In genomic region chrX:146512492-146512891, GRCm38 (mm10) we compare ENCODE assay signal across 22 mouse cellular contexts.
DNase-seq lines count a peak whose midpoint lies in the region; TF ChIP-seq lines count a peak whose summit lies in the region.
"Had no signal": no experiment of that assay in that cellular context is flagged by ENCODE, and none has a peak within 500 bp of the region (broad histone marks: within the 10 kb centered on the region; RNA-seq: fewer than 3 reads in every experiment).

No protein-coding gene starts in this region.

- H3K27ac ChIP-seq in bone marrow macrophage, adult 2 months (ENCODE audit: insufficient read depth, low read depth, low read length), result peak overlapping the region; percentile 87
- H3K27ac ChIP-seq in macrophage, result peak overlapping the region; percentile 38
- H3K27ac ChIP-seq: embryonic facial prominence, embryonic 10.5 days; embryonic facial prominence, embryonic 12.5 days; forebrain, embryonic 13.5 days; forebrain, embryonic 15.5 days had no signal

- TF ChIP-seq CTCF in bone marrow macrophage, adult 2 months (IDR thresholded peaks at IDR 0.05; ENCODE audit: low read depth, low read length), result no peak

- H3K79me2 ChIP-seq in macrophage (ENCODE audit: inconsistent target), result no peaks in the 10 kb centered on the region

- H3K4me1 ChIP-seq in bone marrow macrophage, adult 2 months (ENCODE audit: control insufficient read depth, insufficient read depth, low read length), result peaks cover 2% of the 10 kb centered on the region; the same call in 1 of the 2 replicates
- H3K4me1 ChIP-seq: embryonic facial prominence, embryonic 10.5 days; embryonic facial prominence, embryonic 12.5 days; forebrain, embryonic 13.5 days; forebrain, embryonic 15.5 days had no signal

- H3K36me3 ChIP-seq in macrophage (ENCODE audit: inconsistent target), result no peaks in the 10 kb centered on the region
- H3K36me3 ChIP-seq: embryonic facial prominence, embryonic 10.5 days; embryonic facial prominence, embryonic 12.5 days; forebrain, embryonic 15.5 days; G1E had no signal

- DNase-seq in 416B (ENCODE audit: low read depth), result peak; percentile 1
- DNase-seq in kidney, postnatal 4 days, result no peak
- no peak for DNase-seq in kidney, adult 8-10 months
- DNase-seq in right cerebral cortex, adult 18-20 months, result no peak
- DNase-seq: adrenal gland, adult 8-10 months; adrenal gland, postnatal 14 days; adrenal gland, postnatal 36 days; B cell, adult 2 months; cerebellum, adult 11 months; cerebellum, adult 18-20 months; cerebellum, adult 8-10 months; cerebellum, adult 9-11 months; cerebellum, postnatal 14 days; cerebellum, postnatal 36 days; forebrain, postnatal 0 days had no signal

- peak overlapping the region; percentile 7; the same call in 1 of the 2 replicates for H3K4me3 ChIP-seq in bone marrow macrophage, adult 2 months (ENCODE audit: insufficient read depth, low read length)
- no peak overlapping the region for H3K4me3 ChIP-seq in macrophage (ENCODE audit: inconsistent target)
- H3K4me3 ChIP-seq: embryonic facial prominence, embryonic 10.5 days; embryonic facial prominence, embryonic 12.5 days; forebrain, embryonic 13.5 days; forebrain, embryonic 15.5 days had no signal

- 46% methylated on average over 2 of the region's 2 CpGs for WGBS in macrophage (ENCODE audit: missing documents)

- no peak for TF ChIP-seq POLR2A in bone marrow macrophage, adult 2 months (IDR thresholded peaks at IDR 0.05; ENCODE audit: borderline replicate concordance, low read depth, low read length)
